Mouse (Mus musculus) hindbrain, embryonic 12.5 days (tissue): ENCODE data around the gene Tmem198. TPM values are rescaled to one million over a fixed set of nuclear protein-coding genes. Genes with fewer than 3 reads are reported as not detected.

Source experiments
- ATAC-seq: fragments of 200-750 bp; cut with Nextera tagmentation; 2 replicates; pipeline ENCODE4 v1.8.0; 2017; ENCODE audit warnings: moderate TSS enrichment; ENCODE audit not compliant: low FRiP score
- H3K27ac ChIP-seq: fragments of 300-500 bp; sonication (generic); 2 replicates; pipeline ENCODE4 v1.5.1; 2016; ENCODE audit warnings: mild to moderate bottlenecking
- H3K27me3 ChIP-seq: fragments of 300-500 bp; sonication (generic); 2 replicates; pipeline ENCODE4 v1.6.1; 2016; ENCODE audit warnings: mild to moderate bottlenecking
- H3K36me3 ChIP-seq: fragments of 300-500 bp; sonication (generic); 2 replicates; pipeline ENCODE4 v1.6.1; 2016; ENCODE audit warnings: mild to moderate bottlenecking
- H3K4me1 ChIP-seq: fragments of 300-500 bp; sonication (generic); 2 replicates; pipeline ENCODE4 v1.6.1; 2016
- H3K4me2 ChIP-seq: fragments of 300-500 bp; sonication (generic); replicated peaks from 2 replicates; pipeline ENCODE4 v1.6.1; 2016; ENCODE audit warnings: mild to moderate bottlenecking
- H3K4me3 ChIP-seq: fragments of 300-500 bp; sonication (generic); 2 replicates; pipeline ENCODE4 v1.5.1; 2016; ENCODE audit warnings: mild to moderate bottlenecking
- H3K9ac ChIP-seq: fragments of 300-500 bp; sonication (generic); 2 replicates; pipeline ENCODE4 v1.6.1; 2016; ENCODE audit warnings: mild to moderate bottlenecking, moderate library complexity
- H3K9me3 ChIP-seq: fragments of 300-500 bp; sonication (generic); replicated peaks from 2 replicates; pipeline ENCODE4 v1.6.1; 2016; ENCODE audit warnings: mild to moderate bottlenecking
- WGBS: fragments of 180-500 bp; shearing (Covaris S2); methylation state at CpG from one replicate; pipeline ENCODE4 v1.1.7; 2016; 5-methylcytosine and 5-hydroxymethylcytosine counted together
- polyA plus RNA-seq: library from polyadenylated mRNA; unstranded; fragments of >200 nt; fragmentation: Nextera tagmentation; extraction: Ambion mirVana; gene quantifications from 2 replicates; pipeline ENCODE4 v1.2.1, GENCODE M21; 2016

The Tmem198 gene
- polyA plus RNA-seq, 1 experiment from 2014 or later, result 25.7 TPM

DNA sequence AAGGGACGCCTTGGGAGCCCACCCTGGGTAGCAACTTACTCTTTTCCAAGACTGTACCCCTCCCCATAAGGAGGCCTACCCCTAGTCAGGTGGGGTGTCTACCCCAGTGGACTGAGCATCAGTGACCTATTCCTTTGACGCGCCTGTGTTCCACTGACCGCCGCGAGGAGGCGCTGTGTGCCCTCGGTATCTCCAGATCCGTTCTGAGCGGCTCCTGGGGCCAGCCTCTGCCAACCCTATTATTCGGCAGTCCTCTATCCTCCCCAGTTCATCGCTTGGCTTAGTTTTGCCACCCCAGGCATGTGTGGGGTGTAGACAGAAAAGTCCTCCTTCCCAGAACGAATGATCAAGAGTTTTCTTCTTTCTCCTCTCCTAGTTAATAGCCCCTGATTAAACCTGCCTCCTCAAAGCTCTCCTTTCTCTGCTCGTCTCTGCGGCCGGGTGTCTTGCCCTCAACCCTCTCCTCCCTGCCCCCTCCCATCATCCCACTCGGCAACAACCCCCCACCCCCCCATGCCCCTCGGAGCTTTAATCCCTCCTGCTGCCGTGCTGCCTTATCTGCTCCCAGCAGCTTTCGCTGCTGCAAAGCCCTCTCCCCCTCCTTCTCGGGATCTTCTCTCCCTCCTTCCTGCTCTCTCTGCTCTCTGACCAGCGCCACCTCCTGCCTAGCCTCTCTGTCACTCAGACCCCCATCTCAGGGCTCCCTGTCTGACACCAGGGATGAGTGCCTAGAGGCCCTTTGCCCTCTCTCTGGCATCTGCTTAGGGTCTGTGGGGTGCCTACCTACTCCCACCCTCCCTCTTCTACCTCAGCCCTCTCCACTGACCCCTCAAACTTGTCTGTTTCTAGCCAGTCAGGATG, 33.4 kb upstream of the Tmem198 start:
- 0 out of 2 replicates have a peak overlapping the region, but pooled peaks have one; percentile 8 for H3K4me3 ChIP-seq
- ATAC-seq, result peak; percentile 18; the same call in 1 of the 2 replicates

DNA sequence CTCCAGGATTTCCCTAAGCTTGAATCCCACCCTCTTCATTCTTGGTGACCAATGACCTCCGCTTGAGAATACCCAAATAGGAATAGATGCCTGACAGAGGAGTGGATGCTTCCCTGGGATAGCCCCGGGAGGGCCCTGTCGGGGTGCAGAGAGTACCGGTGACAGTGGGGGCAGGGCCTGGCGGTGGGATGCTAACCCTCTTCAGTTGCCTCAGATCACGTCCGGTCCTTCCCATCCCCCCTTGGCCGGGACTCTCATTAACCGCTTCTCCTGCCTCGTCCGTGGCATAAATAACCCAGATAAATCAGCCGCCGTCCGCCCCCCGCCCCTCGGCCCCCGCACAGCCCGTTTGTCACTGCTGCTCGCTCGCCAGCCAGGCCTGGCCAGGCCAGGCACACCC, 32.7 kb upstream of the Tmem198 start:
- no peak overlapping the region for H3K4me3 ChIP-seq
- no peak overlapping the region; the same call in 1 of the 2 replicates for H3K9ac ChIP-seq
- WGBS, result 3% methylated on average over 20 of the region's 20 CpGs
- peaks cover 55% of the 10 kb centered on the region for H3K27me3 ChIP-seq
- ATAC-seq, result no peak
- H3K36me3 ChIP-seq, result no peaks in the 10 kb centered on the region
- H3K4me1 ChIP-seq, result peaks cover 100% of the 10 kb centered on the region
- peak overlapping the region; percentile 92 for H3K27ac ChIP-seq
- H3K4me2 ChIP-seq, result peak overlapping the region; percentile 39
- H3K9me3 ChIP-seq, result no peaks in the 10 kb centered on the region

More for the DNA sequence above, 33.4 kb upstream of the Tmem198 start:
- under 1% methylated on average over 22 of the region's 22 CpGs for WGBS
- peak overlapping the region; percentile 92 for H3K27ac ChIP-seq
- H3K27me3 ChIP-seq, result peaks cover 48% of the 10 kb centered on the region
- H3K4me1 ChIP-seq, result peaks cover 95% of the 10 kb centered on the region
- peak overlapping the region; percentile 27 for H3K9ac ChIP-seq
- H3K36me3 ChIP-seq, result peaks cover under 1% of the 10 kb centered on the region; the same call in 1 of the 2 replicates
- no peaks in the 10 kb centered on the region for H3K9me3 ChIP-seq
- peak overlapping the region; percentile 39 for H3K4me2 ChIP-seq

DNA sequence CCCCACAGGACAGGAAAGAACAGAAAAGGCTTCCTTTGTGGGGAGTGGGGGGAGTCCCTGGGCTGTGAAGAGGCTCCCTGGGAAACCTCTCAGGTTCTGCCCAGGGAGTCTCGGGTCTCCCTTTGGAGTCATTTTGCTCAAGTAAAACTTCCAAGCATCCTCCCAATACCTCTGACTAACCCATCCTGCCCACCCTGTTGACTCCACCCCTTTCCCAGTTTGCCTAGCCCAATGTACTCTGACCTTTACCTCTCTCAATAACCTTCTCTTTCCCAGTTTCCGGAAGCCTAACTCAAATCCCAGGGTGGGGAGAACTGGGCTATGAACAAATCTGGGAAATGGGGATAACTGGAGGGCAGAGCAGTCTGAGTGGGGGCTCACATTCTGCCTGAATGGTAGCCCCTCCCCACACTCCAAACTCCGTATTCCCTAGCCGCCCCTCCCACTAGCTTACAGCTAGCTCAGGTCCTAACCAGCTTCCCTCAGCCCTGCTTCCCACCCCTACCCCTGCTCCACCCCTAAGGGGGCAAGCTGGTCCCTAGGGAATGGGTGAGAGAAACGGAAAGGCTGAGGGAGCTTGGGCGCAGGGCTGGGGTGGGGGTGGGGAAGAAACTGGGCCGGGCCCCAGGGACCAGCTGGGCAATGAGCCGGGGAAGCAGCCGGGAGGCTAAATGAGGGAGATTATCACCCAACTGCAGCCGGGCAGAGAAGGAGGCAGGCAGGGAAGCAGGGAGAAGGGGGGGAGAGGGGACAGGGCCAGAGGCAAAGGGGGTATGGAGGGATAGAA, 31.9 kb upstream of the Tmem198 start:
- ATAC-seq, result peak; percentile 14; the same call in 1 of the 2 replicates
- peaks cover 60% of the 10 kb centered on the region for H3K27me3 ChIP-seq
- 4% methylated on average over 10 of the region's 10 CpGs for WGBS
- H3K36me3 ChIP-seq, result no peaks in the 10 kb centered on the region
- peak overlapping the region; percentile 92 for H3K27ac ChIP-seq
- peak overlapping the region; percentile 58 for H3K4me2 ChIP-seq
- no peak overlapping the region for H3K4me3 ChIP-seq
- H3K4me1 ChIP-seq, result peaks cover 100% of the 10 kb centered on the region
- no peaks in the 10 kb centered on the region for H3K9me3 ChIP-seq
- H3K9ac ChIP-seq, result peak overlapping the region; percentile 42; the same call in 1 of the 2 replicates

DNA sequence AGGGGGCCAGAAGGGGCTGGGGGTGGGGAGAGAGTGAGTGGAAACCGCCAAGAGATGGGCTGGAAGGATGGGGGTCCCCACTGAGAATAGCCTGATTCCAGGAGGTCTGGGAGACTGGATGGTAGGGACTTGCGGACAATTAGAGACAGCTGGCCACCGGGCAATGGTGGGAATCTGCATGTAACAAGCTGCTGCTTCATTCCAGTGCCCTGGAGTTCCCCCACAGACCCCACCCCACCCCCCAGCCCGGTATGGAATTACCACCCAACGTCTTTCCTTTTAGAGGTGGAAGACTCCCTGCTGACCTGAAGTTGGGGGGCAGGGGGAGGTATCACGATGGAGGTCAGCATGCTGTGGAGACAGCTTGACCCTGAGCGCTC, 31.3 kb upstream of the Tmem198 start:
- ATAC-seq, result no peak
- peak overlapping the region; percentile 58 for H3K4me2 ChIP-seq
- H3K27me3 ChIP-seq, result peaks cover 65% of the 10 kb centered on the region
- H3K36me3 ChIP-seq, result no peaks in the 10 kb centered on the region
- no peaks in the 10 kb centered on the region for H3K9me3 ChIP-seq
- peaks cover 100% of the 10 kb centered on the region for H3K4me1 ChIP-seq
- H3K4me3 ChIP-seq, result no peak overlapping the region
- H3K9ac ChIP-seq, result no peak overlapping the region
- 3% methylated on average over 7 of the region's 7 CpGs for WGBS
- H3K27ac ChIP-seq, result peak overlapping the region; percentile 92

DNA sequence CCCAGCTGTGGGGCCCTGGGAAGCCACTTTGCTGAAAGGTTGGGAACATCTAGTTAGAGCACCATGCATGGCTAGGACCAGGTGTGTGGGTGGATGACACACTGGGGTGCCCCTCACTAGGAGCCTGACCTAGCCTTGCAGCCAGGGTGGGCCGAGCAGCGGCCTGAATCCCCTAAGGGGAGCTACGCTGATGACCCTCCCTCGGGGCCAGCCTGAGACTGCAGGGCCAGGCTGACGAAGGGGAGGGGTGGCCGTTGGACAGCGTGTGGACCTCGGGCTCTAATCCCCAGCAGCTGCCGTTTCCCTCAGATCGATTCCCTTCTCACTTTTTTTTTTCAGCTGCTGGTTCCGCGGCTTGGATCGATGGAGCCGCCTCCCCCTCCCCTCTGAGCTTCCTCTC, 30.4 kb upstream of the Tmem198 start:
- peak overlapping the region; percentile 2; the same call in 1 of the 2 replicates for H3K9ac ChIP-seq
- H3K4me3 ChIP-seq, result no peak overlapping the region
- H3K9me3 ChIP-seq, result no peaks in the 10 kb centered on the region
- H3K4me2 ChIP-seq, result peak overlapping the region; percentile 58
- H3K36me3 ChIP-seq, result no peaks in the 10 kb centered on the region
- H3K4me1 ChIP-seq, result peaks cover 99% of the 10 kb centered on the region
- H3K27ac ChIP-seq, result peak overlapping the region; percentile 65
- H3K27me3 ChIP-seq, result peaks cover 72% of the 10 kb centered on the region
- no peak for ATAC-seq
- WGBS, result 0% methylated on average over 14 of the region's 14 CpGs

DNA sequence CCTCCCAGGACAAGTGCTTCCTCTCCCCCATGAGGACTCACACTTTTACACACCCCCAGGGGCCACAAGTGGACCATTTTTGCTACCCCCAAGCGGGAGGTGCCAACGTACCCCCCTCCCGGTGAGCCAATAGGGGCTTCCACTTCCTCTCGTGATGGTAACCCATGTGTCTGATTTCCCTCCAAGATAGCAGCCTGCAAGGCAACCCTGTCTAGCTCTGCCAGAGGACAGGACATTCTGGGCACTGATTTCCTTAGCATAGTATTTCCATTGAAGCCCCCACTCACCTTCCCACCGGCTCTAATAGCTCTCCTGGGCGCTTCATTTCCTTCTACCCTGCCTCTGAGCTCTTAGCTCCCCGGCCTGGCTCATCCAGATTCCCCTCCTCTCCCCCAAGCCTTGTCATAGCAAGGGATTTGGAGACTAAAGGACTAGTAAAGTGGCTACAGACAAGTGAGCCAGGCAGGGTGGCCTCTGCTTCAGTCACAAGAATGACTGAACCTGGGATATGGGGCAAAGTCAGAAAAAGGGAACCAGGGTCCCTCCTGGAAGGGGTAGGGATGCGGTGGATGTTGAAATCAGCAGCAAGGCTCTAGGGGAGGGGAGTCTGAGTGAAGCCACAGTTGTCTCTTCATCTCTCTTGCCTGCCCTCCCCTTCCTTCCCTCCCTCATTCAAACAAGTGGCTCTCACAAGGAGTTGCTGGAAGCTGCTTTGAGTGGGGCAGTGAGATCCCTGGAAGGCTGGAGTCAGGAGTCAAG, 29.8 kb upstream of the Tmem198 start:
- peak overlapping the region; percentile 60; the same call in 1 of the 2 replicates for H3K9ac ChIP-seq
- H3K27ac ChIP-seq, result peak overlapping the region; percentile 65
- 4% methylated on average over 8 of the region's 8 CpGs for whole genome bisulfite sequencing
- no peaks in the 10 kb centered on the region for H3K9me3 ChIP-seq
- peak overlapping the region; percentile 58 for H3K4me2 ChIP-seq
- no peaks in the 10 kb centered on the region for H3K36me3 ChIP-seq
- H3K4me3 ChIP-seq, result peak overlapping the region; percentile 26
- H3K4me1 ChIP-seq, result peaks cover 99% of the 10 kb centered on the region
- ATAC-seq, result no peak
- H3K27me3 ChIP-seq, result peaks cover 79% of the 10 kb centered on the region

DNA sequence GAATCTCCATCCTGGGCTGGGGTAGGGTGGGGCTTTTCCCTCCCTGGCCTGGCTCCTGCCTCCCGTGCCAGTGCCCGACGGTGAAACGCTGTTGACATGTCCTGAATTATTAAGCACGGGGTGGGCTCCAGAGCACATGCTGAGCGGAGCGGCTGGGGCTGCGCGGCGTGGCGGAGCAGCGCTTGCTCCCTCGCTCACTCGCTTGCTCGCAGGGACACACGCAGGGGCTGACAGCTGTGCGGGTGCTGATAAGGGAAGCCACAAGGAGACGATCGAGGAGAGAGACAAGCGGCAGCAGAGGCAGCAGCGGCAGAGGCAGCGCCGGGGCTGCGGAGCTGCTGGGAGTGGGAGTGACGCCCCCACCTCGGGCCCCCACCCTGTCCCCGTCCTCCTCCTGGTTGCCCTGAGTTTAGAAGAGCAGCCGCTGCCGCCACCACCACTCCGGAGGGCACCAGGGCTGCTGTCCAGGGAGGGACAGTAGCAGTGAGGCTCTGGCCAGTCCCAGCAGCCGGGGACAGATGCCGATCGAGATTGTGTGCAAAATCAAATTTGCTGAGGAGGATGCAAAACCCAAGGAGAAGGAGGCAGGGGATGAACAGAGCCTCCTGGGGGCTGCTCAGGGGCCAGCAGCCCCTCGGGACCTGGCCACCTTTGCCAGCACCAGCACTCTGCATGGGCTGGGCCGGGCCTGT, 28.9 kb upstream of the Tmem198 start, which contains the start of gene Asic4:
Gene Asic4 (plus strand): TSS at position 123 of the 692 bp plus-strand sequence.
- Histone ChIP-seq H3K27ac (peak within 1 kb of the TSS; percentile 65), H3K9ac (peak within 1 kb of the TSS; percentile 60), H3K36me3 (no peaks in the 10 kb centered on the region), H3K9me3 (no peaks in the 10 kb centered on the region), H3K4me2 (peak within 1 kb of the TSS; percentile 58), H3K4me3 (peak within 1 kb of the TSS; percentile 26), H3K4me1 (peaks cover 96% of the 10 kb centered on the region), H3K27me3 (peaks cover 75% of the 10 kb centered on the region)
- no peak for ATAC-seq
- 1% methylated on average over 35 of the region's 35 CpGs for WGBS

DNA sequence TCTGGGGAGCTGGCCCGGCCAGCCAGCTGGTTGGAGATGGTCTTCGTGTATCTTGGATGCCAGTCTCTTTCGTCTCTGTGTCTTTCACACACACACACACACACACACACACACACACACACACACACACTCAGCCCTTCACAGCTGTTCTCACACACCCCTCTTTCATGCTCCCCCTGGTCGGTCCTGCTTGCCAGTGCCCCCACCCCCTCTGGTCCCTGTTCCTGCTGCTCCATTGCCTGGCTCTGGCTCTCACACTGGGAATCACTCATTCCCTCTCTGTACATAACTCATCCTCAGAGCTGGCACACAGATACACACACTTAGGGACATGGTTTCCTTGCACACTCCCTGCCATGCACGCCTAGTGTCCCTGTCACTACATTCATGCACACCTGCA, 27.4 kb upstream of the Tmem198 start:
- Histone ChIP-seq H3K9me3 (no peaks in the 10 kb centered on the region), H3K4me1 (peaks cover 96% of the 10 kb centered on the region), H3K9ac (peak overlapping the region; percentile 60), H3K27ac (no peak overlapping the region), H3K4me2 (peak overlapping the region; percentile 58), H3K36me3 (no peaks in the 10 kb centered on the region), H3K4me3 (peak overlapping the region; percentile 26), H3K27me3 (peaks cover 76% of the 10 kb centered on the region)
- no peak for ATAC-seq
- 52% methylated on average over 5 of the region's 5 CpGs for WGBS

DNA sequence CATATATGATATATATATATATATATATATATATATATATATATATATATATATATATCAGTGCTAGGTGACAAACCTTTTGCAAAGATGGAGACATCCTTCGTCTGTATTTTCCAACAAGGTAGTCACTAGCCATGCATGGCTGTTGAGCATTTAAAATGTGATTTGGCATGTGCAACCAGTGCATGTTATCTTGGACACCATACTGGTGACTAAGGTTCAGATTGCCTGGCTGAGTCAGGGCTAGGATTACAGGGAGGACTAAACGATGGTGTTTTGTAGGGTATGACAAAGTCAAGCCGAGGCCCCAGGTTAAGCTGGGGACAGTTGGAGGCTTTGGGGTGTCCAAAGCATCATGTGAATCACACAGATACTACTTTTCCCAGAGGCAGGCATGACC, 23.9 kb upstream of the Tmem198 start:
- H3K4me3 ChIP-seq, result no peak overlapping the region
- peaks cover 88% of the 10 kb centered on the region for H3K4me1 ChIP-seq
- no peak overlapping the region; the same call in 1 of the 2 replicates for H3K9ac ChIP-seq
- peak overlapping the region; percentile 6; the same call in 1 of the 2 replicates for H3K4me2 ChIP-seq
- H3K27me3 ChIP-seq, result peaks cover 71% of the 10 kb centered on the region
- peak overlapping the region; percentile 75; the same call in 1 of the 2 replicates for H3K27ac ChIP-seq
- no peaks in the 10 kb centered on the region for H3K36me3 ChIP-seq
- ATAC-seq, result no peak
- WGBS, result 76% methylated on average over 3 of the region's 3 CpGs
- H3K9me3 ChIP-seq, result no peaks in the 10 kb centered on the region

DNA sequence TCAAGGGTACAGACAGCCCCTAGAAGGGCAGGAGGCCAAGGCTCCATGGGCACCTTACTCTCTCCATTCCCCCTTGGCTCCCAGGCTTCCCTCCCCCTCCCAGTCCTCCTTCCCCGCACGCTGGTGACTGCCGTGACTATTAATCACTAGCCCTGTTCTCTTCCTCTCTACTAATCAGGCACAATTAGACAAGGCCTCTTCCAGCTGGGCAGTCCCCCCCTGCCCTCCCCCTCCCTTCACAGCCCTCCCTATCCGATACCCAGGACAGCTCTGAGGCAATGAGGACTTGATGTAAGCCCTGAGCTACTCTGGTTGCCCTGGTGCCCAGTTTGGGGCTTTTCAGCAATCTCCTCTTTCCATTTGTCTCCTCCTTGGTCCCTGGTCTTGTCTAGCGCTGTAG, 23.4 kb upstream of the Tmem198 start:
- Histone ChIP-seq H3K9me3 (no peaks in the 10 kb centered on the region), H3K27me3 (peaks cover 66% of the 10 kb centered on the region), H3K36me3 (no peaks in the 10 kb centered on the region), H3K4me1 (peaks cover 83% of the 10 kb centered on the region), H3K4me3 (no peak overlapping the region), H3K4me2 (peak overlapping the region; percentile 6; the same call in 1 of the 2 replicates), H3K27ac (peak overlapping the region; percentile 75), H3K9ac (no peak overlapping the region; the same call in 1 of the 2 replicates)
- 9% methylated on average over 5 of the region's 5 CpGs for WGBS
- ATAC-seq, result peak; percentile 72
